Mouse (Mus musculus): ENCODE results near the gene Syne2.

DNA sequence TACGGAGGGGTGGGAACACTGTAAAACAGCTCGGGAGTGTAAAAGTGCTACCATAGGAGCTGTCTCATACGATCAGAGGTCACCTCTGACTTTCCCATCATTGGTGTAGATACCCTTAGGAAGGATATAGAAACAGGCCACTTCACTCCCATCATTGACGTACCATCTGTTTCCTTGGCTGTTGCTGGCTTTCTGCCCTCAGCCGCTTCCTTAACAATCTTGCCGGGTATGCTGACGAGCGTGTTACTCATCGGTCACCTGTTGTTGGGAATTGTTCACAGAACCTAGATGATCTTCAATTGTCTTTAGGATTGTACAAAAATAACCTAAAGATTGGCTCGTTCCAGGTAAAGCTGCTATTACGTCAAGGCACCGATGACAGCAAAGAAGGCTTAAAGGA, 284.7 kb downstream of the Syne2 start:
- TF ChIP-seq CTCF (IDR thresholded peaks at IDR 0.05; ENCODE audit: extremely low read depth, insufficient read depth, insufficient read length, insufficient replicate concordance) = no peak
- TF ChIP-seq POLR2A (IDR thresholded peaks at IDR 0.05; ENCODE audit: low read depth, low read length) = no peak

All from spleen, adult 2 months (tissue).